Mouse (Mus musculus) left cerebral cortex, adult 11 months (tissue): ENCODE results near the gene Efcc1.

Experiments used
- DNase-seq: peaks from one replicate; pipeline ENCODE4 v3.0.0; 2022; ENCODE audit warnings: low spot score

Efcc1 gene

GRCm38 (mm10) chr6:87730591-87731462 lies at the start of gene Efcc1:
Gene Efcc1, plus strand, starts transcription at chr6:87730869.
- peak; percentile 30 for DNase-seq

GRCm38 (mm10) chr6:87695947-87696346 lies 34.7 kb upstream of the Efcc1 start:
- no peak for DNase-seq

DNA sequence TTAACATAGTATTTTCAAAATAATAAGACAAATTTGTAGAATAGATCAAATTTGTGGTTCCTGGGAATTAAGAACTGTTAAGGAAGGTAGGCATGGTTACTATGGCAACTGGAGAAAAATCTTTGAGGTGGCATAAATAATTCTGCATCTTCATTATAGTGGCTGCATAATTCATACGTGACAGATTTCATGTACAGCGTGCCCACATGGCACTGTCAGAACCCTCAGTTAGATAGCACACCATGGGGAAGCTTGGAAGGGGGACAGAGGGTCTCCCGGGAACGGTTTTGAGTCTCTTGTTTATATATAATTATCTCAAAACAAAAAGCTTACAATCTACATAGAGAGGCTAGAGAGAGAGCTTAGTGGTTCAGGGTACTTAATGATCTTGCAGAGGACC lies 34.1 kb upstream of the Efcc1 start:
- no peak for DNase-seq

GRCm38 (mm10) chr6:87706246-87706645 lies 24.4 kb upstream of the Efcc1 start:
- no peak for DNase-seq

DNA sequence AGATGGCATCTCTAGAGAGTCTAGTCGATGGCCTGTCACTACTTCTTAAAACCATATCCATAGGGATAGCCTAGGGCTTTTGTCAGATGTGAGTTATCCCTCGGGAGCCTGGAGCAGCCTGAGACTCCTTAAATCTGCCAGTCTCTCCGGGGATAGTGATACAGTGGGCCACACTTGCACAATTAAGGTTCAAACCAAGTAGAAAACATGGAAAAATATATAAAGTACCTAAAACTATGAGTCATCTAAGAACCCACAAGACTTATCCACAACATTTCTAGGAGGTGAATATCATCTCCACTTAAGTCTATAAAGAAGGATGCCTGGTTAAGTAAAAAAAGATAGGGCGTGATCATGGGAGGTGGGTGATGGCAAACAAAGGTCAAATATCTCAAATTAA lies 18.4 kb upstream of the Efcc1 start:
- DNase-seq = no peak

- no peak for DNase-seq
These were observed 16.6 kb upstream of the Efcc1 start for GRCm38 (mm10) chr6:87714091-87714490.

GRCm38 (mm10) chr6:87722631-87723030 lies 8.0 kb upstream of the Efcc1 start:
- DNase-seq = peak; percentile 26

DNA sequence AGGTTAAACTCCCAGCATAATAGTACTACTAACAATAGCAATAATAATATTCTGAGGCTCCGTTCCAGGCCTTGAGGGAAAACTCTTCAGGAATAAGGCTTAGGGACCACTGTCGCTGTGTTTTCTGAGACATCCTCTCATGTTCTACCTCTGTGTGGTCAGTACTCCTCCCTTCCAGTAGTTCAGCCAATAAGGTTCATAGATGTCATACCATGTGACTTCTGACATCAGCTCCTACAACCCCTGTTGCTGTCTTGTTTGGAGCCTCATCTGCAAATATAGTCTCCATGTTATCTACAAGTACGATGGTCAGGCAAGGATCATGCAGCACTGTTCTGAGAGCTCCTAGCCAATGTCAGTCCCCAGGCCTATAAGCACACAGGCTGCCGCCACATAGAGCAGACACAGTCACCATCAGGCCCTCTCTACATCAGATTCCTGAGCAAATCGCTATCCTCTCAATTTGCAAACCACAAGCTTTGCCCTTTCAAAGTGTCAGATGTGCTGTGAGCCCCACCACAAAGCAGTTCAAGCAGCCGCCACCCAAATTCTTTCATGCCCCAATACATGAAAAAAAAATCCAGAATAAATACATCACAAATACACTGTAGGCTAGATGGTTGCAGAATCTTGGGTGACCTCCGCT lies 5.3 kb upstream of the Efcc1 start:
- no peak for DNase-seq

DNA sequence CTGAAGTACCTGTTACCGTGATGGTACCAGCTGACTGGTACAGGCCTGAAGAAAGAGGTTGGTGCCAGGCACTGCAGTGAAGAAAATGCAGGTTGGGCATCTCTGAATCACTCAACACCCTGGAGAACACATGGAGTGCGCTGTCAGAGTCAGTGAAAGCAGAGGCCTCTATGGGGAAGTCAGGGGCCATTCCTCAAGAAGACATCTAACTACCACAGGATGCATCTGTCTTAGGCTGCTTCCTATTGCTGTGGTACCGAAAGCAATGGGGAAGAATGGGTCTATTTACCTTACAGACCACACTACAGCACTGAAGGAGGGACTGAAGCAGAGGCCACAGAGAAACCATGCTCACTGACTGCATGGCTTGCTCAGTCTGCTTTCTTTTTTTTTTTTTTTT lies 2.6 kb upstream of the Efcc1 start:
- DNase-seq = no peak

DNA sequence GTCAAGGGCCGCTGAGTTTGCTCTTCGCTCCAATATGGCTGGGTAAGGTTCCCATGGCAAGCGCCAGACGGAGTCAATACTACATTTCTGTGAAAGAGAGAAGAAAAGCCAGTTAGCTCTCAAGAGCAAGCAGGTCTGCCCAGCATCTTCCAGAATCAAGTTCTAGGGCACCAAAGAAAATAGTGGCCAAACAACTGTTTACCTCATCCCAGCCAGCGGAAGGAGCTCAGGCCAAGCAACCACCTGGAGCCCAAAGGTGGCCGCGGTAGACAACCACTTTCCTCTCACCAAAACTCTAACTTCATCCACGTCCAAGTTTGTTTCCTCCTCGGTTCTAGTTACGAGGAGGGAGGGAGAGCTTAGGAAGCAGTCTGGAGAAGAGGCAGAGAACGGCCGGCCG lies 528 bp upstream of the Efcc1 start:
- no peak for DNase-seq

DNA sequence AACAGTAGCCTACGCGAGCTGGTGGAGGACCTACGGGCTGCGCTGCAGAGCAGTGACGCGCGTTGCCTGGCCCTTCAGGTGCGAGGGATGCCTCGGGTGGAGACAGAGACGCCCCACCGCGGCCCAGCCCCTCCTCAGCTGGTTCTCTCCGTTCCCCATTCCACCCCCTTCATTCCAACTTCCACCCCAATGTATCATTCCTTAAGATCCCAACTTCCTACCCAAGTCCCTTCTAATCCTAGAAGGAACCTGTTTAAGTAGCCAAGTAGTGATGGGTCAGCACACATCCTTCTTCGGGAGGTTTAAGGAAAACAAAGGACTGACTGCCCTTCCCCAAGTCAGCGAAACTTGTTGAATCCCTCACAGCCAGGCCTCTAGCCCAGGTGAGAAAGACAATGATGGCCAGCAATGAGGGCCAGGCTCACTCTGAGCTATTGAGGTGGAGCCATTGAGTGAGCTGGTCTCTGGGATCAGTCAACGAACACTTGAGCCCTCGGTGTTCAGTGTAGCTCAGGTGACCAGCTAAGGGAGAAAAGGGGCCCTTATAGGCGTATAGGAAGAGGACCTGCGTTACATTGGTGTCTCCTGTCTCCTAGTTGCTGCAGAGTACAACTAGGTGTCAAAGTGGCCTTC lies 910 bp downstream of the Efcc1 start:
- no peak for DNase-seq

DNA sequence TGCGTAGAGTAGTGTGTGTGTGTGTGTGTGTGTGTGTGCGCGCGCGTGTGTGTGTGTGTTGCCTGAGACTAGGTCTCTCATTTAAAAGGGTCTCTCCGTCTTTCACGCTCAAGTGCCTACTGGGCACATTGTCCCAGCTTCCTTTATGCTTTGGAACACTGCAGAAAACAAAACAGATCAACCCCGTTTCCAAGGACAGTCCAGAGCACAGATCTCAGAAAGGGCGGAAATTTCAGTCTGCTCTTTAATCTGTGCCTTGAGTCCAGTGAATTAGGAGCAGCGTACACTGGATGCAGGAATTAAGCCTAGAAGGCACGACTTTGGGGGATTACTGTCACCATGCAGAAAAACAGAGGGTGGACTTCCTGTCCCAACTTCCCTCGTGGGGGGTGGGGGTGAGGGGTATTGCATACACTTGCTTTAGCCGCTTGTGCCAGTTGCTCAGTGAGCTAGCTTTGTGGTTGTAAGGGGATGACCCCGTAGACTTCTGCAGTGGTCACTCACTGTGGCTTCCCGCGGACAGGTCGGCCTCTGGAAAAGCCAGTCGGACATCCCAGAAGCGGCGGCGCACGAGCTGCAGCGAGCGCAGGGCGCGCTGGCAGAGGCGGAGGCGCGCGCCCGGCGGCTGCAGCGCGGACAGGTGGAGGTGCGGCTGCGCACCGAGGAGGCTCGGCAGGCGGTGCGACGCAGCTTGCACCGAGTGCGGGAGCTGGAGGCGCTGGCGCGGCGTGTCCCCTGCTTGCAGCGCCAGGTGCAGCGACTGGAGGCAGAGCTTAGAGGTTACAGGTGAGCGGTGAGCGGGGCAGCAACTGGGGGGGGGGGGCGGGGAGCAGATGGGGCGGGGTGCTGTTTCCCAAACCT lies 1.7 kb downstream of the Efcc1 start:
- DNase-seq = no peak

DNA sequence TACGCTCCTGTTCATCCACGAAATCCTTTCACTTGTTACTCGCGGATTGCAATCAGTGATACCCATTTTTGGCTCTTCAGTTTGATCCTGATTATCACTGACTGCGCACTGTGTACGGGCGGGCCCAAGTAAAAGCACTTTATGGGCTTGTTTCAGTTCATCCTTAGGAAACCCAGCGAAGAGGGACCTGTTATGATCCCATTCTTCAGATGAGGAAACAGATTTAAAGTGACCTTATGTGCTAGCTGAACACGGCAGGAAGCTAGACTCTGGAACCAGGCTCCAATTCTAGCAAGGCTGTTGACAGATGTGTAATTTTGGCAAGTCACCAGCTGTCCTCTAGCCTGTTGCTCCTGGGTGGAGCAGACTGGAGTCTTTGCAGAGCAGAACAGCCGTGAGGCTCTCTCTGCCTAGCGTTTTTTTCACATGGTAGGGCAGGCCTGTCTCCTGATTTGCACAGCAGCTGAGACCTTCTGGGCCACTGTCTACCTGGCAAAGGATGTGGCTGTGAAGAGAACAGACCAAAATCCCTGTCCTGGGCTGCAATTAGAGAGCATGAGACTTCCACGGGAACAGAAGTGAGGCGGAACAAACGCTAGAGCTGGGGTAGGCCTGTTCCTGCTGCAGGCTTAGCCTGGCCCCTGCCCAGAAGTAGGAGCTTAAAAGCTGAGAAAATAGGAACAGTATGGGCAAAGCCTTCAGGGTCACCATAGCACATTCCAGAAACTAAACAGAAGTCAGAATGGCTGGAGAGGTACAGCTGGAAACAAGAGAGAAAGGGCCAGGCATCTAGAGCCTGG lies 2.7 kb downstream of the Efcc1 start:
- DNase-seq = no peak

DNA sequence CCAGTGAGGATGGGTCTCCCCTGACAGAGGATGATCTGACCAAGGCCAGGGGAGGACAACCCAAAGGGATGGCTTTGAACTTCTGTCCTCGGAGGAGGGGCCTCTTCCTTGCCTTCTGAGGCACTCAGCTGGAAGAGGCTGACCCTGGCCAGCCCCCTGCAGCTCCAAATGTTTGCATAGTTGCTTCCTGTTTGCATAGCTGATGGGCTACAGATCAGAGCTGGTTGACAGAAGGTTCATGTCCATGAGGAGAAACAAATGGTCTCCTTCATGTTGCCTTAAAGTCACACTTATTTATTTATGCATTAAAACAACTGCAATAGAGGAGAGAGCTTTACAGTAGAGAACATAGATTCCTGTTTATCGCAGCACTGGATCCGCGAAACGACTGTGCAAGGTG lies 3.5 kb downstream of the Efcc1 start:
- DNase-seq = no peak

- DNase-seq = no peak
These were observed 6.3 kb downstream of the Efcc1 start for GRCm38 (mm10) chr6:87736923-87737322.

DNA sequence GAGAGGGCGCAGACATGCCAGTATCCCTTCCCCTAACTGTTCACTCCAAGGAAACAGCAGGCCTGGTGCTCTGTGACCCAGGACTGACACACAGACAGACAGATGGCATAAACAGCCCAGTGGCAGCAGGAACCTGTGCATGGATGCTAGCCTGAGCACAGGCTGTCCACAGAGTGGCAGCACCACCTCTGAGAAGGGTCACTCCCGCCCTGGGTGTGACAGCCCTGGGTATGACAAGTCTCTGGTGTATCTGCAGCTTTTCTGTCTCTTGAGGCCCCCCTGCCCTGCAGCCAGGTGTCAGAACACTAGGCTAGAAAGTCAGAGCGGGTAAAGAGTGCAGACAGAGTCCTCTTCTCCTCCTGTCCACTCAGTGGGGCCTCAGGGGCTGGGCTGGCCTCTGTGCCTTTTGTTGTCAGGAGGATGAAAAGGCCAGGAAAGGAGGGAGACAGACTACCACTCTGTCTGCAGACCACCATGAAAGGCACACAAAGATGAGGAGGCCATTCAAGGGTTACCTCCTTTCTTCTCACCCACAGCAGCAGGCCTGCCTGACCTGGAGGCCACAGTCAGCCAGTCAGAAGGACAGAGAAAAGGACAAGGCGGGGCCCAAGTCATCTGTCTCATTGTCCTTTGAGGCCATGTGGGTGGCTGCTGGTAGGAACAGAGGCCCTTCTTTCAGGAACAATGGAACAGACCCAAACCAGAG lies 7.4 kb downstream of the Efcc1 start:
- no peak for DNase-seq

DNA sequence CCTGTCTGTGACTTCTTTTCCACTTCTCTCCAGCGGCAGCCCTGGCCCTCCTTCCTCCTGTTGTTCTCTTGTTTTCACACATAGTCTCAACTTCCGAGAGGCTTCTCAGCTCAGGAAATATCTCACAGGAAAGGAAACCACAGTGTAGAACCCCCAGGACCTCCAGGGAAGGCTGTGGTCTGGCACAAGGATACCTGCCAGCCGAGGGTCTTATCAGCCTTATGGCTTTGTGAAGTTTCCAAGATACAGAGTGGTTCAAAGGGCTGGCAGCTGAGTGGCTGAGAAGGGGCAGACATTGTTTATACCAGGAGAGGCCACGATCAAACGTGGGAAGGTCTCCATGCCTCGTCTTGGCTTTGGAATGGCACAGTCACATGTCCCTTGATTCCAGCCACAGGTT lies 9.2 kb downstream of the Efcc1 start:
- DNase-seq = no peak

GRCm38 (mm10) chr6:87740496-87740895 lies 9.8 kb downstream of the Efcc1 start:
- no peak for DNase-seq

GRCm38 (mm10) chr6:87741978-87742377 lies 11.3 kb downstream of the Efcc1 start:
- no peak for DNase-seq

GRCm38 (mm10) chr6:87742804-87743203 lies 12.1 kb downstream of the Efcc1 start:
- no peak for DNase-seq

DNA sequence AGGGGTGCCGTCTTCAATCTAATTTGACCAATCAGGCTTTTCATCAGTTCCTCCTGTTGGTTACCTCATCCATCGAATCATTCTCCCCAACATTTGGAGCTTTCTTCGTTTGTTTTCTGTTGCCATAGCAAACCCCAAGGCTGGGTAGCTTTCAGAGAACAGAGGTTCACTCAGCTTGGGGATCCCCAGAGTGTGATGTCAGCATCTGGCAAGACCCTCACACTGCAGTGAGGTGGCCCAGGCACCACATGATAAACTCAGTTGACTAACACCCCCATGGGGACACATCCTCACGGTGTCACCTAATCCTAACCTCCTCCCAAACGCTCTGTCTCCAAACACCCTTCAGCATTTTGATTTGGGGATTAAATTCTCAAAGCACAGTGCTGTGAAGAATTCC lies 12.6 kb downstream of the Efcc1 start:
- no peak for DNase-seq
